Mouse (Mus musculus): ENCODE measurements around the gene Akap1. TPM values are rescaled to one million over a fixed set of nuclear protein-coding genes. Genes with fewer than 3 reads are reported as not detected.

Gene Akap1
- total and polyA plus RNA-seq, 3 experiments = 125 to 141 (median 140) TPM

GRCm38 (mm10) chr11:88856383-88856782, 8.0 kb downstream of the Akap1 start:
- intact Hi-C loops (cut with DNase I) = no loop called here
- Histone ChIP-seq H3K27me3 (ENCODE audit: control insufficient read depth, insufficient read depth, low read length) (no peaks in the 10 kb centered on the region), H3K9ac (ENCODE audit: low read depth, low read length) (peak overlapping the region; percentile 47; the same call in 1 of the 2 replicates), H3K27ac (peak overlapping the region; percentile 67), H3K4me1 (ENCODE audit: control insufficient read depth, insufficient read depth, low read length) (peaks cover 14% of the 10 kb centered on the region), H3K4me3 (no peak overlapping the region), H3K79me2 (replicated peaks; ENCODE audit: control insufficient read depth, insufficient read depth, low read length) (peaks cover 5% of the 10 kb centered on the region), H3K36me3 (ENCODE audit: control insufficient read depth, insufficient read depth, low read length) (peaks cover 20% of the 10 kb centered on the region)
- WGBS = 39% methylated on average over 2 of the region's 2 CpGs
- TF ChIP-seq EP300 (IDR thresholded peaks at IDR 0.05; ENCODE audit: insufficient read depth, low read depth, low read length) (no peak), POLR2A (IDR thresholded peaks at IDR 0.05; ENCODE audit: insufficient read depth, low read depth, low read length) (no peak), CTCF (IDR thresholded peaks at IDR 0.05) (no peak)
- DNase-seq = peak in 1 of 2 experiments; percentile 20

DNA sequence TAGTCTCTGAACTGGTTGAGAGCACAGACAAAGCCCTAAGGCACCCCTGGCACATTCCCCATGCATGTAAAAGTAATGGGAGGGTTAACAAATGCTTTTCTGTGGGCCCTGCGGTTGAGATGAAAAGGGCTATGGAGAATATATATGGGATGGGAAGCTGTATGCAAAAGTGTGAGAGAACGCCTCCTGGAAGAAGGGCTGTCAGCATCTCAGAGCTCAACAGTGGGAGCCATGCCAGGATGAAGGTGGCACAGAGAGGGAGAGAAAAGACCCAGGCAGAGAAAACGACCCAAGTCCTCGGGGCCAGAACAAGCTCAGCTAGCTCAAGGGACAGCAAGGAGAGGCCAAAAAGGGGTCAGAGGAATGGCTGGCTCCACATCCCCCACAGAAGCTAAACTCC, 8.6 kb downstream of the Akap1 start:
- Histone ChIP-seq H3K36me3 (ENCODE audit: control insufficient read depth, insufficient read depth, low read length) (peaks cover 18% of the 10 kb centered on the region), H3K79me2 (replicated peaks; ENCODE audit: control insufficient read depth, insufficient read depth, low read length) (peaks cover 5% of the 10 kb centered on the region), H3K4me3 (no peak overlapping the region), H3K9ac (ENCODE audit: low read depth, low read length) (peak overlapping the region; percentile 24), H3K27ac (peak overlapping the region; percentile 67), H3K27me3 (ENCODE audit: control insufficient read depth, insufficient read depth, low read length) (no peaks in the 10 kb centered on the region), H3K4me1 (ENCODE audit: control insufficient read depth, insufficient read depth, low read length) (peaks cover 16% of the 10 kb centered on the region)
- intact Hi-C loops (cut with DNase I) = no loop called here
- 41% methylated on average over 4 of the region's 4 CpGs for WGBS
- TF ChIP-seq POLR2A (IDR thresholded peaks at IDR 0.05; ENCODE audit: insufficient read depth, low read depth, low read length) (no peak), CTCF (IDR thresholded peaks at IDR 0.05) (no peak), EP300 (IDR thresholded peaks at IDR 0.05; ENCODE audit: insufficient read depth, low read depth, low read length) (no peak)
- DNase-seq = peak in 1 of 2 experiments; percentile 16

- H3K27ac ChIP-seq = no peak overlapping the region
- peaks cover 23% of the 10 kb centered on the region for H3K4me1 ChIP-seq (ENCODE audit: control insufficient read depth, insufficient read depth, low read length)
Observed at GRCm38 (mm10) chr11:88853588-88853987, 10.8 kb downstream of the Akap1 start.

DNA sequence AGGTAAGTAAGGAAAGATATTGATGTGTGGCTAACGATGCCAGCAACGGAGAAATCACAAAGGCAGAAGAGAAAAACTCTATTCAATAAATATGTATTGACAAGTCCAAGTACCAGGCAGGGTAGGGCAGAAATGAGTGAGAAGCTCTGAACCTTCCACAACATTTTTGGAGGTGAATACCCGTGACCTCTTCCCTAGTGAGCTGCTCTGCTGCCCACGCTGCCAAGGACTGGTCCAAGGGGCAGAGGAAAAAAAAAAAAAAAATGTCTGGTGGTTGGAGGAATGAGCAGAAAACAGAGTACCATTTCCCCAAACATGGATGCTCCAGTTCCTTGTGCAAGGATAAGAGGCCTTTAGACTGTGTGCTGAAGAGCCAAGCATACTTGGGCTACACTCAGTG, 11.6 kb downstream of the Akap1 start:
- Histone ChIP-seq H3K27ac (peak overlapping the region; percentile 34), H3K36me3 (ENCODE audit: control insufficient read depth, insufficient read depth, low read length) (peaks cover 22% of the 10 kb centered on the region), H3K27me3 (ENCODE audit: control insufficient read depth, insufficient read depth, low read length) (no peaks in the 10 kb centered on the region), H3K9ac (ENCODE audit: low read depth, low read length) (no peak overlapping the region), H3K79me2 (replicated peaks; ENCODE audit: control insufficient read depth, insufficient read depth, low read length) (peaks cover 5% of the 10 kb centered on the region), H3K4me1 (ENCODE audit: control insufficient read depth, insufficient read depth, low read length) (peaks cover 28% of the 10 kb centered on the region), H3K4me3 (no peak overlapping the region)
- TF ChIP-seq POLR2A (IDR thresholded peaks at IDR 0.05; ENCODE audit: insufficient read depth, low read depth, low read length) (no peak), EP300 (IDR thresholded peaks at IDR 0.05; ENCODE audit: insufficient read depth, low read depth, low read length) (no peak), CTCF (IDR thresholded peaks at IDR 0.05) (no peak)
- DNase-seq = no peak
- WGBS = 81% methylated on average over 4 of the region's 4 CpGs
- intact Hi-C loops (cut with DNase I) = no loop called here

More at GRCm38 (mm10) chr11:88853588-88853987, 10.8 kb downstream of the Akap1 start:
- H3K4me3 ChIP-seq = no peak overlapping the region
- no peaks in the 10 kb centered on the region for H3K27me3 ChIP-seq (ENCODE audit: control insufficient read depth, insufficient read depth, low read length)
- H3K36me3 ChIP-seq (ENCODE audit: control insufficient read depth, insufficient read depth, low read length) = peaks cover 22% of the 10 kb centered on the region
- no peak for DNase-seq
- H3K9ac ChIP-seq (ENCODE audit: low read depth, low read length) = no peak overlapping the region
- 89% methylated on average over 2 of the region's 2 CpGs for WGBS
- intact Hi-C loops (cut with DNase I) = no loop called here
- peaks cover 5% of the 10 kb centered on the region for H3K79me2 ChIP-seq (replicated peaks; ENCODE audit: control insufficient read depth, insufficient read depth, low read length)
- no peak for TF ChIP-seq EP300 (IDR thresholded peaks at IDR 0.05; ENCODE audit: insufficient read depth, low read depth, low read length)
- no peak for TF ChIP-seq CTCF (IDR thresholded peaks at IDR 0.05)
- no peak for TF ChIP-seq POLR2A (IDR thresholded peaks at IDR 0.05; ENCODE audit: insufficient read depth, low read depth, low read length)

DNA sequence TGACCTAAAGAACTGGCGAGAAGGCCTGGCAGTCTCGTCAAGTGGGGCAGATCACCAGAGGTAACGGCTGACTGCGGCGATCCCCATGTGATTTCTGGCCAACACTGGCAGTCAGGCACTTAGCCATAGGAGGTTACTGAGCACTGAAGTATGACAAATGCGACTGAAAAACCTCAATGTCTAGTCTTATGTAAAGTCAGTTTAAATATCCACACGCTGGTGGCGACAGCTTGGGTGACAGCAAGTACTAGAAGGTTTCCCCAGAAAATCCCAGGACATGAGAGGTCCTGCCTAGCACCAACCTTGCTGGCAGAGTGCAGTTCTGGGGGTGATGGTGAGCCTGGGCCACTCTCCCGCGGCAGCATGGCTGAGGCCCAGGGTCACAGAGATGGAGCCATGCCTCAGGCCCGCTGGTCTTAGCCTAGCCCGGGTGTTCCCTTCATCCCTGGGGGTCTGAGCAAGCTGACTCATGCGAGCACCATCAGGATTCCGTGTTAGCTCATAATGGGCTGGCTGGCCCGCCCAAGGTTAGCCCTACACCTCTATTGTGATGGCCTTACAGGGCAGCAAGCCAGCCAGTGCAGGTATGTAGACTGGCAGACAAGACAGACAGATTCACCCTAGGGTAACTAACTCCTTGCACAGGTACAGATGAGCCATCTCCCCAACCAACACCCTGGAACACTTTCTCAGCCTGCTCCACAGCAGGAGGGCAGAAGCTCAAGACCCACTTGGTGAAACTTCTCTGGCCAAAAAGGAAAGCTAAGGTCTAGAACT, 13.1 kb downstream of the Akap1 start:
- no peak for TF ChIP-seq CTCF (IDR thresholded peaks at IDR 0.05)
- 0 out of 2 replicates have a peak, but pooled peaks have one; percentile 13 for TF ChIP-seq POLR2A (IDR thresholded peaks at IDR 0.05; ENCODE audit: insufficient read depth, low read depth, low read length)
- peak; percentile 81 for TF ChIP-seq EP300 (IDR thresholded peaks at IDR 0.05; ENCODE audit: insufficient read depth, low read depth, low read length)
- no peaks in the 10 kb centered on the region for H3K27me3 ChIP-seq (ENCODE audit: control insufficient read depth, insufficient read depth, low read length)
- H3K79me2 ChIP-seq (replicated peaks; ENCODE audit: control insufficient read depth, insufficient read depth, low read length) = peaks cover 3% of the 10 kb centered on the region
- H3K9ac ChIP-seq (ENCODE audit: low read depth, low read length) = peak overlapping the region; percentile 38
- H3K4me3 ChIP-seq = no peak overlapping the region
- H3K4me1 ChIP-seq (ENCODE audit: control insufficient read depth, insufficient read depth, low read length) = peaks cover 23% of the 10 kb centered on the region
- peak overlapping the region; percentile 79 for H3K27ac ChIP-seq
- 67% methylated on average over 15 of the region's 15 CpGs for WGBS
- peak; percentile 50 to 74 for DNase-seq
- peaks cover 14% of the 10 kb centered on the region for H3K36me3 ChIP-seq (ENCODE audit: control insufficient read depth, insufficient read depth, low read length)
- intact Hi-C loops (cut with DNase I) = no loop called here

- Histone ChIP-seq H3K4me1 (ENCODE audit: control insufficient read depth, insufficient read depth, low read length) (peaks cover 19% of the 10 kb centered on the region), H3K27ac (peak overlapping the region; percentile 89), H3K9ac (ENCODE audit: low read depth, low read length) (no peak overlapping the region), H3K27me3 (ENCODE audit: control insufficient read depth, insufficient read depth, low read length) (no peaks in the 10 kb centered on the region), H3K79me2 (replicated peaks; ENCODE audit: control insufficient read depth, insufficient read depth, low read length) (peaks cover 1% of the 10 kb centered on the region; the same call in 1 of the 2 replicates), H3K36me3 (ENCODE audit: control insufficient read depth, insufficient read depth, low read length) (peaks cover 9% of the 10 kb centered on the region), H3K4me3 (no peak overlapping the region)
- intact Hi-C loops (cut with DNase I) = loop anchor here (1.0 to 5.0 kb wide), 4 partner anchors 13 to 106 kb away; partner anchors contain the start of gene Scpep1
- TF ChIP-seq CTCF (IDR thresholded peaks at IDR 0.05) = peak; percentile 66
- TF ChIP-seq POLR2A (IDR thresholded peaks at IDR 0.05; ENCODE audit: insufficient read depth, low read depth, low read length) = no peak
- 22% methylated on average over 3 of the region's 3 CpGs for WGBS
- peak in 1 of 2 experiments; percentile 29 for DNase-seq
Observed at GRCm38 (mm10) chr11:88849732-88850131, 14.7 kb downstream of the Akap1 start.

Data from heart, adult 2 months (tissue).